Mouse (Mus musculus): ENCODE measurements around the gene Scaf1. TPM values are rescaled to one million over a fixed set of nuclear protein-coding genes. Genes with fewer than 3 reads are reported as not detected.

Scaf1 gene
- 19.5 and 21.9 TPM in 2 replicates for total RNA-seq (2015)
- total RNA-seq (2017), result 8.7 and 11.2 TPM in 2 replicates

DNA sequence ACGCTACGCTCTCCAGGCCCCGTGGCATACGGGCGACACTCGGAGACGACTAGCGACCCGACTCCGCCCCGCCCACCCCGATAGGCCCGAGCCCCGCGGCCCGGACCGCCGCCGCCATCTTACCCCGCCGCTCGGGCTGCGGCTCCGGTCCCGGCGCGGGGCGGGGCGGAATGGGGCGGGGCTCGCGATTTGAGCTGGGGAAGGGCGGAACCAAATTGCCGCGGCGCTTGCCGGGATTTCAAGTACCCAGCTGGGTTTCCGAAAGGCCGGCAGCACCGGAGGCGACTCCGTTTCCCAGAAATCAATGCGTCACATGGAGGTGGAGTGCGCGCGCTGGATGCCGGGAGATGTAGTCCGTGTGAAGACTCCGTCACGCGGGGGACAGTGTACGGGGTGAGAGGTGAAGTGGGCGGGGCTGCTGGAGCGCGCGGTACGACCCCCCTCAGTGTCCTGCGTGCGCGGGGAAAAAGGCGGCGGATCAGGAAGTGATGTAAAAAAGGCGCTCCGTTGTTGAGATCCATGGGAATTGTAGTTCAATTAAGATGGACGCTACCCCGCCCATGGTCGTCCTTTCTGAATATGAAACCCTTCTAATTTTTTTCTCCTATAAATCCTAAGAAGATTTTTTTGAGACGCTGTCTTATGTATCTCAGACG lies at the start of gene Scaf1:
Scaf1 (minus strand) TSS at position 407 of the 656 bp plus-strand sequence.
- peak; percentile 75 for ATAC-seq (replicated peaks; ENCODE audit: poor library complexity)

- ATAC-seq (replicated peaks; ENCODE audit: poor library complexity), result peak; percentile 98
Measured at GRCm38 (mm10) chr7:45062239-45062835, 46.2 kb upstream of the Scaf1 start, which contains the start of the genes Nosip and Prrg2. TSS of gene Nosip (plus strand) at chr7:45062429. TSS of gene Prrg2 (minus strand) at chr7:45062677.

DNA sequence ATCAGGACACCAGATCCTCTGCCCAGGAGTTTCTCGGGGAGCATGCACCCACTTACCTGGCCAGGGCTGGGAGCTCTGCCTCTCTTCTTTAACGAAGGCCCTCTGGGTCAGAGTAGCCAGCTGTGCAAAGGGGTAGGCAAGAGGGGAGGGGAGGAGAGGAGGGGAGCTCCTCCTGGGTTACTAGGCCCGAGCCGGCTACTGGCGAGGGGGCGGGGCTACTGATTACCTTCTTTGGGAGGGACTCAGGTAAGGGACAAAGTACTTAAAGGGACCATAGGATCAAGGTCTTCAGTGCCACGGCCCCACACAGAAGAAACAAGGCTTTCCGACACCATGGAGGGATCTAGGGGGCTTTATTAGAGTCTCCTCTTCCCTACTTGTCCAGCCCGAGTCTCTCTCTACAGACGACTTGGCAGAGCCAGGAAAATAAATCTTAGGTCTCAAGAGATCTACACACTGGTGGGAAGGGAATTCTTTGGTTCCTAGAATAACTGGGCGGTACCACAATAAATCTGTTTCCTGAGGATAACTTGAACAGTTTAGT lies 45.4 kb upstream of the Scaf1 start:
- ATAC-seq (replicated peaks; ENCODE audit: poor library complexity), result no peak

GRCm38 (mm10) chr7:45060632-45061122 lies 44.5 kb upstream of the Scaf1 start:
- ATAC-seq (replicated peaks; ENCODE audit: poor library complexity), result no peak

GRCm38 (mm10) chr7:45058607-45059571 lies 42.7 kb upstream of the Scaf1 start:
- no peak for ATAC-seq (replicated peaks; ENCODE audit: poor library complexity)

DNA sequence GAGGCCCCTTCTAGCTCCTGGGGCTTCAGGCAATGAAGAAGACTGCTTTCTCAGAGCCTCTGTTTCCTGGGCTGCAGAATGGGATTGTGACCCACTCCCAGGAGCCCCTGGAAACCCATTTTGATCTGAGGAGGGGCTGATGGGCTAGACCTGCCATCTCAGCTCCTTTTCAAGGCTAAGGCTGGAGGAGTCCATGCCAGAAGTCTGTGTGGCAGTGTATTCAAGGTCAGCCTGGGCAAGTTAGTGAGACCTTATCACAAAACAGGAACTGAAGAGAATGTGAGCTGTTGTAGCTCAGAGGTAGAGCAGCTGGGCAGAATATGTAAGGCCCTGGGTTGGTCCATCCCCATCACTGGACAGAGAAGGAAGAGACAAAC lies 40.8 kb upstream of the Scaf1 start:
- ATAC-seq (replicated peaks; ENCODE audit: poor library complexity), result no peak

DNA sequence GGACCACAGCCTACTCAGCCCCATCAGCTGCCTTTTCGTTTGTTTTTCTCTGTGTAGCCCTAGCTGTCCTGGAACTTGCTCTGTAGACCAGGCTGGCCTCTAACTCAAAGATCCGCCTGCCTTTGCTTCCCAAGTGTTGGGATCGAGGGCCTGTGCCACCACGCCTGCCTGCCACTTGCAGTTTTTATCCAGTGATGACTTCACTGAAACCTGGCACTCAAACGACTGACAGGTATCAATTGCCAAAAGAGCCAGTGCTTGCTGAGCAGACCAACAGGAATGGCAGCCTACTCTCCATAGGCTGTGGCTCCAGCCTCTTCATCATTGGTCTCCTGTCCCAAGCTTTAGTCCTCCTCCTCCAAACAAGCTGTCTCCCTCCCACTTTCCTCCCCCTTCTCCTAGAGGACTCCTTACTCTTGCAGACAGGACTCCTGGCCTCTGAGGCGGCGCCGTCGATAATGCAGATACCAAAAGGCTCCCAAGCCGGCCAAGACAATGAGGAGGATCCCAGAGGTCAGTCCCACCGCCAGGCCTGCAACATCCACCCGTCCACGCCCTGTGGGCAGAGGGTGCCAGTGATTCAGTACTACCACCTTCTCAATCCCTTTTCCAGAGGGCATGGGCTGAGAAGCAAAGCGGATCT lies 40.3 kb upstream of the Scaf1 start:
- no peak for ATAC-seq (replicated peaks; ENCODE audit: poor library complexity)

- peak; percentile 87 for ATAC-seq (replicated peaks; ENCODE audit: poor library complexity)
Measured at GRCm38 (mm10) chr7:45053931-45054510, 37.9 kb upstream of the Scaf1 start.

DNA sequence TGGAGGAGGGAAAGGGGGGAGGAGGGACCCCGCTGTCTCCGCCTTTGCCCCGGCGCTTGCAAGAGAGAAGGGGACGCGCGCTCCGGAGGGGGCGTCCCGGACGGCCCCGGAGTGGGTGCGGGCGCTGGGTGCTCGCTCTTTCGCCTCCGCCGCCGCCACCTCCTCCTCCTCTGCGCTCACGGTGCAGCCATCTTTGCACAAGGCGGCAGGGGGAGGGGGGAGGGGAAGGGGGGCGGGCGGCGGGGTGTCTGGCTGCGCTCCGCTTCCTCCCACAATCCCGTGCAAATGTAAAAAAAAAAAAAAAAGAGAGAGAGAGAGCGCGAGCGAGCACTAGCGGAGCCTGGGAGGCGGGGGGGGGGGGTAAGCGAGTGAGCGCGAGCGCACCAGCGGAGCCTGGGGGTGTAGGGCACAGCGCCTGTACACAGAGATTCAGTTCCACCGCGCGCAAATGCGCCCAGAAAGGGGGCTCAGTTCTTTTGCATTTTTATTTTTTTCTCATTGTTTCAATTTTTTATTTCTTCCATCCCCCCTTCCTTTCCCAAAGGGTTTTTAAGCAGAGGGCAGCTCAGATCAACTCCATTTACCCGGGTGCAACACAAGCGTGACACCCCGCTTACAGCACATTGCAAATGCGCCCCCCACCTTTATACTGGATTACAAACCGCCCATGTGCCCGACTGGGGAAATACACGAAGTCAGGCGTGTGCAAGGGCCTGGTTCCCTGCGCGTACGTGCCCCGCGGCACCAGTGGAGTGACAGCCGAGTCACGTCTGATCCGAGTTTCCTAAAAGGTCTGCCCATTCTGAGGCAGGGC lies 37.2 kb upstream of the Scaf1 start:
- ATAC-seq (replicated peaks; ENCODE audit: poor library complexity), result peak; percentile 53

DNA sequence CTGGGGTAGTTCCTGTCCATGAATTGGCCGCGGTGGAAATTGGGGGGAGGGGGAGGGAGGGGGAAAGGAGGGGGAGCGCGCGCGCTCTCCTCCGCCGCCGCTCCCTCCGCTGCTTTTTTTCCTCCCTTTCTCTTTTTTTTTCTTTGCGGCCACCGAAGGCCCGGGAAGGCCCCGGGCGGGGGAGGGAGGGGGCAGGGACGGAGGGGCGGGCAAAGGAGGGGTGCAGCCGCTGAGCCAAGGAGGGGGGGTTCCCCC lies 36.6 kb upstream of the Scaf1 start, which contains the start of gene Prr12:
Prr12 (minus strand) TSS at position 20 of the 255 bp plus-strand sequence.
- no peak for ATAC-seq (replicated peaks; ENCODE audit: poor library complexity)

DNA sequence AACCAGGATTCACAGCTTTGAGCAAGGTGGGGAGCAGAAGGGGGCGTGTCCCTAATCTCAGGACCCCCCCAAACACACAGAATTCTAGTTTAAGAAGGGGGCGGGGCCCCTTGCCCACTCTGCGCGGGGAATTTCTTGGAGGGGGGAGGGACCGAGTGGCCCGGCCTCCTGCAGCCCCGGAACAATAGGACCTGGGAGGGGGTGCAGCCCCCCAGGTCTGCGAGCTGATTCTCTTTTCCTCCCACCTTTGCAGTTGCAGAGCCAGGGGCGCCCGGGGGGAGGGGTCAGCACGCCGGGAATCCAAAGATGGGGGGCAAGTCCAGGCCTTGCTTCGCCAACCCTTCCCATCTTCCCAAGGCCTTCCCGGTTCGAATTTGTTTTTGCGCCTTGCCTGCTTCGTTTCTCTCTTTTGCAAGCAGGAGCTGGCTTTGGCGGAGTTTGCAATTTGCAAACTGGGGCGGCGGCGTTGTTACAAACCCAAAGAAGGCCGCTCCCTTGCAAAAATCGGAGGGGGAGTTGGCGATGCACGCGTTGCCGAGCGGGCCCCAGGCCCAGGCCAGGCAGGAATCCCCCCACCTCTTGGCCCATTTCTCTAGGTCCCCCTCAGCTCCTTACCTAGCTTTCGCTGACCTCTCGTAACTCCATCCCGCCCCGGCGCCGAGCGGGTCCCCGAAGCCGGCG lies 36.2 kb upstream of the Scaf1 start:
- ATAC-seq (replicated peaks; ENCODE audit: poor library complexity), result no peak

- no peak for ATAC-seq (replicated peaks; ENCODE audit: poor library complexity)
Measured at GRCm38 (mm10) chr7:45051601-45051974, 35.4 kb upstream of the Scaf1 start.

DNA sequence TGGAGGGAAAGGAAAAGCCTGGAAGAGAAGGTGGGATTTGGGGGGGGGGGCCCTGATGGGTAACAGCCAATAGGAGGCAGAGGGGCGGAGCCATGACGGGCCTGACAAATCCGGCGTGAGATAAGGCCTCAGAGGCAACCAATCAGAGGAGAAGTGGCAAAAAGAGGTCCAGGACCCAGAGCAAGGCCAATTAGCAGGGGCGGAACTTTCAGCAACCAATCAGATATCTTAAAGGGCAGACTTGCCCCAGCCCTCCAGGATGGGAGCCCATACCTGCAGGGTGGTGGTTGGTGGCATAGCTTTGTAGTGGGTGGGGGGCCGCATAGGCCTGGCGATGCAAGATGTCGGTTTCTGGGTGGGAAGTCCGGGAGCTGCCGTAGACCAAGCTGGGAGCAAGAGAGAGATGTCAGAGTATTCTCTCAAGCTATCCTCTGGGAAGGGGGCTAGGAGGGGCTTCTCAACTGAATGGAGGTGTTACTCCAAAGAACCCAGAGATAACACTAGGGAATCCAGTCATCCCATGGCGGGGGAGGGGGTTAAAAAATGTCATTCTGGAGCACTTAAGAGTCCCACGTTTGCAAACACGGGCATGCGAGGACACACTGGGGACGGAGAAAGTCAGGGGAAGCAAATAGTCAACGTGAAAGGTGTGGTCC lies 34.9 kb upstream of the Scaf1 start:
- ATAC-seq (replicated peaks; ENCODE audit: poor library complexity), result peak; percentile 20

DNA sequence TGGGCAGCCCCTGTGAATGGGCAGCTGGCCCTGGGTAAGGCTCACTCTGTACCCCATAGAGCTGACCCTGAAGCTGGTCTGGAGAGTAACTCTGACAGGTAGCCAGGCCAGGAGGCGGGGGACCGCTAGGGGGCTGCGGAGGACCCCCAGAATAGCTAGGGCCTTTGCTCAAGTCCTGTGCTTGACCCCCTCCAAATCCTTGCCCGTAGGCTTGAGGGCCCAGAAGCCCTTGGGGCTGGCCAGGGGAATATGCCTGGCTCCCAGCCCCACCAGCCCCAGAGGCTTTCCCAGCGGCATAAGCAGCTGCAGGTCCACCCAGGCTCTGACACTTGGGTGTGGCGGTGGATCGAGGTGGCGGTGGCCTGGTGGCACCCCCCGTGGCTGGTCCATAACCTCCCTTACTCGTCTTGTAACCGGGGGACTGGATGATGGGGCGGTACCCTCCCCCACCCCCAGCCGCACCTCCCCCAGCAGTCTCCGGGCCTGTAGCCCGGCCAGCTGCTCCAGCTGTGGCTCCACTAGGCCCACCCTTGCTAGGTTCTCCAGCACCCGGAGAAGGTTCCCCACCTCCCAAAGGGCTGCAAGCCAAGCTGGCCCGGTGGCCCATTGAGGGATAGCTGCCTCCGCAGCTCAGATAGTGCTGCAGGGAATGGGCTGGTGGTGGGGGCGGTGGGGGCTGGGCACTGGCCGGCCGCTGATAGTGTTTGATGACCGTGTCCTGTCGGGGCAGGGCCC lies 32.9 kb upstream of the Scaf1 start:
- no peak for ATAC-seq (replicated peaks; ENCODE audit: poor library complexity)

DNA sequence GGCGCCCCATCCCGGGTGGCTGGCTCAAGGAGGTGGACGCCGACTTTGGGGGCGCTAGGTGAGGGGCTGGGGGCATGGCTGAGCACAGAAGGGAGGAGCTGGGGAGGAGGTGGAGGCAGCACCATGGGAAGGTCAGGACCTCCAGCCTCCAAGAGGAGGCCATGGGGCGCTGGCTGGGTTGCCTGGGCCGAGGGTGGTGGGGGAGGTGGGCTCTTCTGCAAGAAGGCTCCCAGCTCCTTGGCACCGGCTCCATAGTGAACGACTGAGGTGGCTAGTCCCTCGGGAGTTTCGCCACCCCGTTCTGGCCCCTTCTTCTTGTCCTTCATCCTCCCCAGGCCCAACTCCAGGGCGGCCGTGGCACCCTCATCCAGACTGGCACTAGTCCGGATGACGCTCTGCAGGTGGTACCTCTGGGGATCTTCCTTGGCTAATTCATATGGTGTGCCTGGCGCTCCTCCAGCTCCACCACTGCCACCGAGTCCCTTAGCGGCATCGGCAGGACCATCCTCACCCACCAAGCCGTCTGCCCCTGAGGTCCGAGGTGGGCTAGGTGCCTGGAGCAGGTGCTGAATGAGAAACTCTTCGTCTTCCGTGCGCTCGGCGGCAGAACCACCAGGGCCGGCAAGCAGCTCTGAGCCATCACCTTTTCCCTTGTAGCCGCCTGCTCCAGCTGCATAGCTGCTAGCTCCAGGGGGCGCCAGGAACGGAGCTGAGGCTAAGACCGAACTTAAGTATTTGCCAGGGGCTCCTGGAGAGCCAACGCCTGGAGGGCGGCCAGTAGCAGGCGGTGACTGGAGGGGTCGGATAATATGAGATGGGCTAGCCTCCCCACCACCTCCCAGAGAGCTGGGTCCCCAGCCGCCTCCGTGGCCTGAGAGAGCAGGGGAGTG lies 32.1 kb upstream of the Scaf1 start:
- ATAC-seq (replicated peaks; ENCODE audit: poor library complexity), result no peak

GRCm38 (mm10) chr7:45047491-45047890 lies 31.3 kb upstream of the Scaf1 start:
- no peak for ATAC-seq (replicated peaks; ENCODE audit: poor library complexity)

DNA sequence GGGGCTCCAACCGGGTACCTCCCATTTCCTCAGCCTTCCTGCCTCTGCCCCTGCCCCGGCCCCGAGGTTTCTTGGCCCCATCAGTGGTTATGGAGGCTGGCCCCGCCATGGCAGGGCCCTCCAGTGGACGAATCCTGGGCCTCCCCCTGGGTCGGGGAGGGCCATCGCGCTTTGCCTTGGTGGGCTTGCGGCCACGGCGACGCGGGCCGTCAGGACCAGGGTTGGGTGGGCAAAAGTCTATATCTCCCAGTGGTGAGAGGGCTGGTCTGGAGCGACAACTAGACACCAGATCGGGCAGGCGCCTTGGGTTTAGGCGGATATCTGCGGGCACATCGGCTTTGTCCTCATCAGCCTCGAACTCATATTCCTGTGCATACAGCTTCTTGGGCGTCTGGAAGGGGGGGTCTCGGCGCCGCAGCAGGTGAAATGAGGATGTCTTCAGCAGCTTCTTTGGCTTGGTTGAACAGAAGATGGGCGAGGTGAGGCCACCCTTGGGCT lies 30.7 kb upstream of the Scaf1 start:
- ATAC-seq (replicated peaks; ENCODE audit: poor library complexity), result no peak

All from megakaryocyte progenitor cell, adult 5-6 weeks (primary cell).